Mouse (Mus musculus) left cerebral cortex, adult 8-10 months (tissue): Measurements from ENCODE around the gene Efnb3. TPM values are rescaled to one million over a fixed set of nuclear protein-coding genes. Genes with fewer than 3 reads are reported as not detected.
A peak's percentile ranks its signal among the peaks of the same experiment; 100 is the strongest.

Experiments used
- DNase-seq, 2 experiments: peaks; one replicate each; pipeline ENCODE4 v3.0.0; 2022; ENCODE audit warnings: low spot score in 2 of 2
- total RNA-seq, 4 experiments: library from RNA; stranded (reverse); gene quantifications; 2 replicates each; pipeline ENCODE4 v1.2.4; 2022

The Efnb3 gene
- total RNA-seq, 4 experiments from 2014 or later, result 89.2 to 96.6 (median 90.5) TPM

GRCm38 (mm10) chr11:69584008-69584407 is 24.0 kb upstream of the Efnb3 start:
- DNase-seq, result no peak

- DNase-seq, result no peak
Observed at GRCm38 (mm10) chr11:69582230-69582805, 22.3 kb upstream of the Efnb3 start.

GRCm38 (mm10) chr11:69581814-69582213 is 21.8 kb upstream of the Efnb3 start:
- no peak for DNase-seq

- peak; percentile 80 to 89 for DNase-seq
Observed at GRCm38 (mm10) chr11:69581147-69581688, 21.2 kb upstream of the Efnb3 start.

GRCm38 (mm10) chr11:69580572-69581146 is 20.7 kb upstream of the Efnb3 start:
- DNase-seq, result no peak

- DNase-seq, result peak; percentile 77 to 91
Observed at GRCm38 (mm10) chr11:69580091-69580514, 20.1 kb upstream of the Efnb3 start, which contains the start of the genes Wrap53 and Trp53. Gene Wrap53, minus strand, starts transcription at chr11:69580255. Gene Trp53, plus strand, starts transcription at chr11:69580359.

- peak; percentile 97 for DNase-seq
Observed at GRCm38 (mm10) chr11:69579128-69580017, 19.4 kb upstream of the Efnb3 start.

- DNase-seq, result no peak
Observed at GRCm38 (mm10) chr11:69578301-69578700, 18.3 kb upstream of the Efnb3 start.

- no peak for DNase-seq
Observed at GRCm38 (mm10) chr11:69576307-69576706, 16.3 kb upstream of the Efnb3 start.

GRCm38 (mm10) chr11:69575220-69575619 is 15.2 kb upstream of the Efnb3 start:
- DNase-seq, result no peak

GRCm38 (mm10) chr11:69565131-69565530 is 5.1 kb upstream of the Efnb3 start:
- no peak for DNase-seq

- no peak for DNase-seq
Observed at GRCm38 (mm10) chr11:69564391-69564790, 4.4 kb upstream of the Efnb3 start.

GRCm38 (mm10) chr11:69563373-69563772 is 3.4 kb upstream of the Efnb3 start:
- DNase-seq, result no peak

GRCm38 (mm10) chr11:69560896-69561854 is 1.2 kb upstream of the Efnb3 start:
- peak in 1 of 2 experiments; percentile 66 for DNase-seq

GRCm38 (mm10) chr11:69559183-69559582 is 822 bp downstream of the Efnb3 start:
- no peak for DNase-seq

- no peak for DNase-seq
Observed at GRCm38 (mm10) chr11:69558756-69559155, 1.2 kb downstream of the Efnb3 start.

- DNase-seq, result peak in 1 of 2 experiments; percentile 63
Observed at GRCm38 (mm10) chr11:69557381-69557958, 2.5 kb downstream of the Efnb3 start.

GRCm38 (mm10) chr11:69554539-69555140 is 5.4 kb downstream of the Efnb3 start:
- DNase-seq, result no peak

GRCm38 (mm10) chr11:69553341-69553721 is 6.7 kb downstream of the Efnb3 start:
- no peak for DNase-seq
